Mouse (Mus musculus): ENCODE results near the gene Cln5. TPM values are rescaled to one million over a fixed set of nuclear protein-coding genes. Genes with fewer than 3 reads are reported as not detected.

Cln5 gene
- polyA plus RNA-seq, 1 experiment from 2014 or later: 31.2 TPM

- Histone ChIP-seq H3K36me3 (ENCODE audit: insufficient read depth) (peaks cover 38% of the 10 kb centered on the region), H3K27ac (ENCODE audit: low read depth) (no peak overlapping the region)
These were observed 25.0 kb downstream of the Cln5 start for GRCm38 (mm10) chr14:103095036-103095435.

DNA sequence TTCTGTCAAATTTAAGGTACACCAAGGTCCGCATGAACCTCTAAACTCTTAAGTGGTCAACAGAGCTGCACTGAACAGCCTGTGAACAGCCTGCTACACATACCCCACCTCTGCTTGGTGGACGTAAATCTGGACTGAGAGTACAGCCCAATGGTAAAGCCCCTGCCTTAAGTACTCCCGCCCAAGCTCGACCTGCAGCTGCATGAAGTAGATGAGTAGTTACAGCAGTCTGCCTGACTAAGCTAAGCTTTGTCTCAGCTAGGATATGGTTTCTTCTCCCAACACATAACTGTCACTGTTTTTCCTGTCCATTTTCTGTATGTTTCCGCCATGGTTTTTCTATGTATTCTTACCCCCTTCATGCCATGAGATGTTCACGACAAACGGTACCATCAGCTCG lies 25.8 kb downstream of the Cln5 start:
- Histone ChIP-seq H3K4me2 (no peak overlapping the region), H3K36me3 (ENCODE audit: insufficient read depth) (peaks cover 34% of the 10 kb centered on the region), H3K4me1 (ENCODE audit: insufficient read depth) (no peaks in the 10 kb centered on the region), H3K27ac (ENCODE audit: low read depth) (no peak overlapping the region), H3K4me3 (ENCODE audit: low read depth, low read length) (no peak overlapping the region), H3K9me3 (ENCODE audit: low read depth, low read length) (no peaks in the 10 kb centered on the region), H3K9ac (no peak overlapping the region), H3K27me3 (ENCODE audit: insufficient read depth, low read length) (no peaks in the 10 kb centered on the region)
- 87% methylated on average over 8 of the region's 8 CpGs for WGBS
- DNase-seq: no peak
- ATAC-seq (ENCODE audit: insufficient read depth): no peak
- no peak for TF ChIP-seq CTCF (IDR thresholded peaks at IDR 0.05; ENCODE audit: low read depth)

More at GRCm38 (mm10) chr14:103095036-103095435, 25.0 kb downstream of the Cln5 start:
- Histone ChIP-seq H3K4me2 (no peak overlapping the region), H3K4me1 (ENCODE audit: insufficient read depth) (no peaks in the 10 kb centered on the region), H3K27me3 (ENCODE audit: insufficient read depth, low read length) (no peaks in the 10 kb centered on the region), H3K4me3 (ENCODE audit: low read depth, low read length) (no peak overlapping the region), H3K9ac (no peak overlapping the region), H3K9me3 (ENCODE audit: low read depth, low read length) (no peaks in the 10 kb centered on the region)
- 89% methylated on average over 8 of the region's 8 CpGs for WGBS
- ATAC-seq (ENCODE audit: insufficient read depth) (no peak), DNase-seq (no peak)
- TF ChIP-seq CTCF (IDR thresholded peaks at IDR 0.05; ENCODE audit: low read depth): no peak

DNA sequence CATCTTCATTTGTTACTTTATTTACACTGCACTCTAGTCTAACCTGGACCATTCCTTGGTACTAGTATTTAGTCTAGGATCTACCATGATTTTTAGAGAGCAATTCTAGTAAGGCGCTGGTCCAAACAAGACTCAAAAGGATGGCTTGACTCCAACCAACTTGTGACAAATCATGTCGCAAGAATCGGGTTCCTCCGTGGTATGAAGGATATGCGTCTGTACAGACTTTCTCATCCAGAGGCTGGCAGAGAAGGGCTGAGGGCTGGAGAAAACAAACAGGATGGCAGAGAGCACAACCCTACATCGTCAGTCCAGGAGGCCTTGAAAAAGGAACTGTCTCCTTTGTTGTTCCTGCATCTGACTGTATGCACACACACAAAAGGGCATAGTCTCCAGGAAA lies 26.6 kb downstream of the Cln5 start:
- Histone ChIP-seq H3K4me3 (ENCODE audit: low read depth, low read length) (no peak overlapping the region), H3K27me3 (ENCODE audit: insufficient read depth, low read length) (no peaks in the 10 kb centered on the region), H3K9me3 (ENCODE audit: low read depth, low read length) (no peaks in the 10 kb centered on the region), H3K36me3 (ENCODE audit: insufficient read depth) (peaks cover 27% of the 10 kb centered on the region), H3K27ac (ENCODE audit: low read depth) (no peak overlapping the region), H3K4me2 (peak overlapping the region; percentile 46; the same call in 1 of the 2 replicates), H3K4me1 (ENCODE audit: insufficient read depth) (0 out of 2 replicates have a peak, but pooled peaks cover 3% of the 10 kb centered on the region), H3K9ac (no peak overlapping the region)
- ATAC-seq (ENCODE audit: insufficient read depth) (no peak), DNase-seq (peak; percentile 40)
- no peak for TF ChIP-seq CTCF (IDR thresholded peaks at IDR 0.05; ENCODE audit: low read depth)
- WGBS: 59% methylated on average over 6 of the region's 6 CpGs

GRCm38 (mm10) chr14:103098213-103098586 lies 28.2 kb downstream of the Cln5 start:
- no peaks in the 10 kb centered on the region for H3K27me3 ChIP-seq (ENCODE audit: insufficient read depth, low read length)
- TF ChIP-seq CTCF (IDR thresholded peaks at IDR 0.05; ENCODE audit: low read depth): no peak
- DNase-seq: peak; percentile 15
- peaks cover 14% of the 10 kb centered on the region for H3K36me3 ChIP-seq (ENCODE audit: insufficient read depth)
- 0 out of 2 replicates have a peak, but pooled peaks cover 3% of the 10 kb centered on the region for H3K4me1 ChIP-seq (ENCODE audit: insufficient read depth)
- H3K4me2 ChIP-seq: peak overlapping the region; percentile 61
- ATAC-seq (ENCODE audit: insufficient read depth): no peak
- under 1% methylated on average over 2 of the region's 2 CpGs for WGBS
- H3K4me3 ChIP-seq (ENCODE audit: low read depth, low read length): peak overlapping the region; percentile 78
- peak overlapping the region; percentile 99; the same call in 1 of the 2 replicates for H3K27ac ChIP-seq (ENCODE audit: low read depth)
- peak overlapping the region; percentile 99 for H3K9ac ChIP-seq
- no peaks in the 10 kb centered on the region for H3K9me3 ChIP-seq (ENCODE audit: low read depth, low read length)

DNA sequence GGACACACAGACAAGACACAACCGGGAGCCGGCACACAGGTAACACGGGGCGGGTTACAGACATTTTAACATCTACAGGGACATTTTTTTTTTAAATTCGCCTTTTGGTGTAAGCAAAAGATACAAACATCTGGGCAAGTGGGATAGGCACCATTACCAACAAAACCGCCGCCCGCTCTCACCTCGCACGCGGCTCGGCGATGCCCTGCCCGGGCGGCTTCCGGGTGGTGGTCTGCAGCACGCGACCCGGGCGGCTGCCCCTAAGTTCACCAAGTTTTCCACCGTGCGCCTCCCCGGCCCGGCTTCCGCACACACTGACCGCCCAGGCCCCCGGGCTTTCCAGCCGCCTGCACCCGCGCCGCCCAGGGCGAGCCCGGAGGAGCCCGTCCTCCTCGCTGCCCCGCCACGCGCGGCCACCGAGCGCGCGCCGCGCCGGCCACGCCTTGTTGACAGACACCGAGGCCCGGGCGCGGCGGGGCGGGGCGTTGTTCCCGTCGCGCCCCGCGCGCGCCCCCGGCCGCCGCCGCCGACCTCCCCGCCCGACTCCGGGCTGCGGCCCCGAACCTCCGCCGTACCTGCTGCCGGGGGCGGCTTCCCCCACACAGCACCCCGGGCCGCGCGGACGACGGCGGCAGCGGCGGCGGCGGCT lies 28.7 kb downstream of the Cln5 start:
- Histone ChIP-seq H3K36me3 (ENCODE audit: insufficient read depth) (peaks cover 14% of the 10 kb centered on the region), H3K27me3 (ENCODE audit: insufficient read depth, low read length) (no peaks in the 10 kb centered on the region), H3K9me3 (ENCODE audit: low read depth, low read length) (no peaks in the 10 kb centered on the region), H3K4me3 (ENCODE audit: low read depth, low read length) (peak overlapping the region; percentile 78), H3K4me2 (peak overlapping the region; percentile 61), H3K27ac (ENCODE audit: low read depth) (peak overlapping the region; percentile 99), H3K9ac (peak overlapping the region; percentile 99), H3K4me1 (ENCODE audit: insufficient read depth) (0 out of 2 replicates have a peak, but pooled peaks cover 3% of the 10 kb centered on the region)
- peak; percentile 82 for ATAC-seq (ENCODE audit: insufficient read depth)
- DNase-seq: peak; percentile 91
- WGBS: under 1% methylated on average over 78 of the region's 86 CpGs
- TF ChIP-seq CTCF (IDR thresholded peaks at IDR 0.05; ENCODE audit: low read depth): no peak

DNA sequence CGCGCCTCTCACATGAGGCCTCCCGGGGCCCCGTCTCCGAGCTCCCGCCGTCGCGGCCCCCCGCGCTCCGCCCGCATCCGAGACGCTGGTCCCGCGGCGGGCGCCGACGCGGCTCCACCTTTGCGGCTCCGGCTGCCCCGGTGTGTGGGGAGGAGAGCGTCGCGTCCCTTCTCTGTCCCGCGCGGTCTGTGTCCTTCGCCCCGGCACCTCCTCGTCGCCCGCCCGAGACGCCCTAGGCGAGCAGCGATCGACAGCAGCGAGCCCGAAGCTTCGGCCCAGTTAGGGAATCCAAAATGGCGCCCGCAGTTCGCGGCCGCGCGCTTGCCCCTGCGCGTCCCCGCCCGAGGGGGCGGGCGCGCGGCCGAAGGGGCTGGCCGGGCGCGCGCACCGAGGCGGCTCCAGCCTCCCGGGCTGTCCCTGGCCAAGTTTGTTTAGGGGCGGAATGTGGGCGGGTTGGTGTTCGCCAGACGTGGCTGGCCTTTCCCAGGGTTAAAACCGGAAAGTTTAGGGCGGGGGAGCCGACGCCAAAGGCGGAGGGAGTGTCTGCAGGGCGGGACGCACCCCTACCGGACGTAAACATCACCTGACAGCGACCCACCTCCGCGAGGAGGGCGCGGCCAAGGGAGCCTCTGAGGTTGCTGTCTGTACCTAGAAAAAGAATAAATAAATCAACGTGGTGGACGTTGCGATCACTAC lies 29.4 kb downstream of the Cln5 start, which contains the start of gene Fbxl3:
TSS of gene Fbxl3 (minus strand) at position 329 of the 696 bp plus-strand sequence.
- under 1% methylated on average over 81 of the region's 88 CpGs for WGBS
- peak within 1 kb of the TSS; percentile 78 for H3K4me3 ChIP-seq (ENCODE audit: low read depth, low read length)
- peak within 1 kb of the TSS; percentile 99 for H3K9ac ChIP-seq
- H3K9me3 ChIP-seq (ENCODE audit: low read depth, low read length): no peaks in the 10 kb centered on the region
- H3K4me2 ChIP-seq: peak within 1 kb of the TSS; percentile 61
- peak within 1 kb of the TSS; percentile 99 for H3K27ac ChIP-seq (ENCODE audit: low read depth)
- ATAC-seq (ENCODE audit: insufficient read depth): peak; percentile 91
- H3K4me1 ChIP-seq (ENCODE audit: insufficient read depth): 0 out of 2 replicates have a peak, but pooled peaks cover 3% of the 10 kb centered on the region
- H3K27me3 ChIP-seq (ENCODE audit: insufficient read depth, low read length): no peaks in the 10 kb centered on the region
- DNase-seq: peak; percentile 96
- no peak for TF ChIP-seq CTCF (IDR thresholded peaks at IDR 0.05; ENCODE audit: low read depth)
- H3K36me3 ChIP-seq (ENCODE audit: insufficient read depth): peaks cover 11% of the 10 kb centered on the region

DNA sequence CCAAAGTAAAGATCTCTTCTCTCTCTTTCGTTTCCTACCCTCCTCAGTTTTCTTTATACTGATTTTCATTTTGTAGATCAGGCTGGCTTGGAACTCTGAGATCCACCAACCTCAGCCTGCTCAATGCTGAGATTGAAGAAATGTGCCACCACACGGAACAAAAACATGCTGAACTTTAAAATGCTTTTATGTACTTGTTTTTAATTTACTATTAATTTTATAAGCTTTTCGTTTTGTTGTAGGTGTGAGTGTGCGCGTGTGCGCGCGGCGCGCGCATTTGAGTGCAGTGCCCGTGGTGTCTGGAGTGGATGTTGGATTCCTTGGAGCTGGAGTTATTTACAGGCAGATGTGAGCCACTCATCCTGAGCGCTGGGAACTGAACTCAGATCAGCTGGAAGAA lies 30.3 kb downstream of the Cln5 start:
- H3K9ac ChIP-seq: no peak overlapping the region
- WGBS: 62% methylated on average over 13 of the region's 13 CpGs
- DNase-seq: no peak
- no peak for TF ChIP-seq CTCF (IDR thresholded peaks at IDR 0.05; ENCODE audit: low read depth)
- ATAC-seq (ENCODE audit: insufficient read depth): no peak
- H3K27ac ChIP-seq (ENCODE audit: low read depth): no peak overlapping the region
- peak overlapping the region; percentile 78; the same call in 1 of the 2 replicates for H3K4me3 ChIP-seq (ENCODE audit: low read depth, low read length)
- H3K27me3 ChIP-seq (ENCODE audit: insufficient read depth, low read length): no peaks in the 10 kb centered on the region
- no peaks in the 10 kb centered on the region for H3K9me3 ChIP-seq (ENCODE audit: low read depth, low read length)
- H3K4me1 ChIP-seq (ENCODE audit: insufficient read depth): 0 out of 2 replicates have a peak, but pooled peaks cover 3% of the 10 kb centered on the region
- H3K4me2 ChIP-seq: peak overlapping the region; percentile 61
- H3K36me3 ChIP-seq (ENCODE audit: insufficient read depth): peaks cover 3% of the 10 kb centered on the region; the same call in 1 of the 2 replicates
